Mouse (Mus musculus) neural tube, embryonic 11.5 days (tissue): ENCODE measurements around the gene Fam241a. TPM values are rescaled to one million over a fixed set of nuclear protein-coding genes. Genes with fewer than 3 reads are reported as not detected.
A peak's percentile ranks its signal among the peaks of the same experiment; 100 is the strongest.

Source experiments
- ATAC-seq: fragments of 200-750 bp; cut with Nextera tagmentation; 2 replicates; pipeline ENCODE4 v1.8.0; 2017; ENCODE audit warnings: moderate number of reproducible peaks, mild to moderate bottlenecking, moderate TSS enrichment, moderate library complexity; ENCODE audit not compliant: insufficient read depth, low FRiP score, low TSS enrichment
- DNase-seq: peaks from one replicate; pipeline ENCODE4 v3.0.0-alpha.2; 2015; ENCODE audit warnings: low spot score
- H3K27ac ChIP-seq: fragments of 300-500 bp; sonication (generic); 2 replicates; pipeline ENCODE4 v1.5.1; 2014; ENCODE audit warnings: low read depth, mild to moderate bottlenecking, low read length
- H3K27me3 ChIP-seq: fragments of 300-500 bp; sonication (generic); 2 replicates; pipeline ENCODE4 v1.6.1; 2014; ENCODE audit warnings: mild to moderate bottlenecking, low read length, mixed read lengths; ENCODE audit not compliant: control insufficient read depth, insufficient read depth
- H3K36me3 ChIP-seq: fragments of 300-500 bp; sonication (generic); 2 replicates; pipeline ENCODE4 v1.6.1; 2014; ENCODE audit warnings: mild to moderate bottlenecking, low read length, moderate library complexity, mixed read lengths; ENCODE audit not compliant: control insufficient read depth, insufficient read depth
- H3K4me1 ChIP-seq: fragments of 300-500 bp; sonication (generic); 2 replicates; pipeline ENCODE4 v1.6.1; 2014; ENCODE audit warnings: low read length, mixed read lengths; ENCODE audit not compliant: control insufficient read depth, insufficient read depth
- H3K4me2 ChIP-seq: fragments of 300-500 bp; sonication (generic); 2 replicates; pipeline ENCODE4 v1.6.1; 2014; ENCODE audit warnings: low read depth, mild to moderate bottlenecking, moderate library complexity
- H3K4me3 ChIP-seq: fragments of 300-500 bp; sonication (generic); 2 replicates; pipeline ENCODE4 v1.5.1; 2014; ENCODE audit warnings: low read depth, low read length
- H3K9ac ChIP-seq: fragments of 300-500 bp; sonication (generic); 2 replicates; pipeline ENCODE4 v1.6.1; 2014; ENCODE audit warnings: mild to moderate bottlenecking, low read length
- H3K9me3 ChIP-seq: fragments of 300-500 bp; sonication (generic); 2 replicates; pipeline ENCODE4 v1.6.1; 2016; ENCODE audit warnings: low read length; ENCODE audit not compliant: control insufficient read depth
- WGBS: fragments of 180-500 bp; shearing (Covaris S2); extraction: QIAGEN DNeasy Blood & Tissue Kit; methylation state at CpG from one replicate; pipeline ENCODE4 v1.1.7; 2014; 5-methylcytosine and 5-hydroxymethylcytosine counted together
- polyA plus RNA-seq: library from polyadenylated mRNA; unstranded; fragments of >200 nt; fragmentation: Nextera tagmentation; extraction: Ambion mirVana; gene quantifications from 2 replicates; pipeline ENCODE4 v1.2.1, GENCODE M21; 2014

The Fam241a gene
- polyA plus RNA-seq, 1 experiment from 2014 or later, result 9.0 TPM

DNA sequence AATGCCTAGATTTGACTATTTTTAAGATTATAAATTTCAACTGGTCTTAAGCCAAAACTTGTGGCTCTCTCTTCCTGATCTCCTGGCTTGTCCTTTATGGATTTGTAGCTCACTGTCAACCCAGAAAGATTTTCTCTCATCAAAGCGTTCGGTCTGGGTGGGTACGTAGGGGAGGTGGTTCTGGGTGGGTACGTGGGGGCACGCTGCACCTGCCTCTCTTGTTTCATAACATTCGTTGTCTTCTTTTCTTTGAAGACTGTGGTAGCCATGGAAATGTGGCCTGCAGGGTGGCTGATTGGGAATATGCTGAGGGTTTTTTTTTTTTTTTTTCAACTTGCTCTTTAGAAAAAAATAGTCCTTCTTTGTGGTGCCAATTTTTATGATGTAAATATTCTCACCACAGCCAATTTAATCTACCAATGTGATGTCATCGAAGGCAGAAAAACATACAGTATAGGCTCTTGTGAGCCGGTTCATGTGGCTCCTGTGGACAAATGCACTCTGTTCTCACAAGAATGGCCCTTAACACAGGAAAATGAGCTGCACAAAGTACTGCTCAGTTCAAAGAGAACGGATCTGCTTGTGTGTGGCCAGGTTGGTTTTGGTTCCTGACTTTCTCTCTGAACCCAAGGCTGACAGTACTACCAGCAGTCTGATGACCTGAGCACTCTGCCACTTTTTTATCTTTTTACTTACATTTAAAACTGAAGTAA, 27.9 kb downstream of the Fam241a start:
- DNase-seq (no peak), ATAC-seq (no peak)
- H3K4me1 ChIP-seq, result no peaks in the 10 kb centered on the region
- H3K27ac ChIP-seq, result no peak overlapping the region
- H3K9me3 ChIP-seq, result no peaks in the 10 kb centered on the region
- no peak overlapping the region for H3K4me2 ChIP-seq
- H3K4me3 ChIP-seq, result no peak overlapping the region
- 71% methylated on average over 9 of the region's 9 CpGs for WGBS
- H3K9ac ChIP-seq, result no peak overlapping the region
- no peaks in the 10 kb centered on the region for H3K27me3 ChIP-seq
- H3K36me3 ChIP-seq, result no peaks in the 10 kb centered on the region

GRCm38 (mm10) chr3:127864242-127864641, 31.9 kb downstream of the Fam241a start:
- no peak overlapping the region for H3K4me2 ChIP-seq
- ATAC-seq (no peak), DNase-seq (no peak)
- H3K27ac ChIP-seq, result no peak overlapping the region
- H3K4me1 ChIP-seq, result no peaks in the 10 kb centered on the region
- no peaks in the 10 kb centered on the region for H3K36me3 ChIP-seq
- H3K9me3 ChIP-seq, result no peaks in the 10 kb centered on the region
- no peaks in the 10 kb centered on the region for H3K27me3 ChIP-seq
- H3K9ac ChIP-seq, result no peak overlapping the region
- no peak overlapping the region for H3K4me3 ChIP-seq
- 36% methylated on average over 2 of the region's 2 CpGs for WGBS

- no peak for ATAC-seq
- Histone ChIP-seq H3K9ac (no peak overlapping the region), H3K4me3 (no peak overlapping the region), H3K27me3 (no peaks in the 10 kb centered on the region), H3K4me1 (no peaks in the 10 kb centered on the region), H3K4me2 (no peak overlapping the region), H3K36me3 (no peaks in the 10 kb centered on the region), H3K9me3 (no peaks in the 10 kb centered on the region), H3K27ac (no peak overlapping the region)
- DNase-seq, result no peak
- WGBS, result 76% methylated on average over 3 of the region's 3 CpGs
Measured at GRCm38 (mm10) chr3:127863571-127863970, 32.6 kb downstream of the Fam241a start.

DNA sequence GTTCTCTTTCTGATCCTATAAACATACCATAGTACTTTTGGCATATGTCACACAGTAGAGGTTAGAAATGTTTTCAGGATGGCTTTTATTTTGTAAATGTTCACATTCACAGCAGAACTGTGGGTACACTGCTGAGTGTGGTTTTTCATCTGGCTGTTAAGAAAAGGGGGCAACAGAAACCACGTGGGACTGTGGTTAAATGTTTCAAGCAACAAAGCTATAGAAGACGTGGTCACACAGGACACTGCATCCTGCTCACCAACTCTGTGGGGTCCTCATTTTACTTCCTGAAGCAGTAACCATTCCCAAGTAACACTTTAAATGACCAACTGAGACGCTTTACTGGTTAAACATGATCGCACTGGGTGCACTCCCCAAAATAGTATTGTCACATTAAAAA, 33.6 kb downstream of the Fam241a start:
- no peaks in the 10 kb centered on the region for H3K27me3 ChIP-seq
- WGBS, result 71% methylated on average over 4 of the region's 4 CpGs
- ATAC-seq, result no peak
- H3K4me3 ChIP-seq, result no peak overlapping the region
- no peak overlapping the region for H3K9ac ChIP-seq
- no peak for DNase-seq
- H3K4me2 ChIP-seq, result no peak overlapping the region
- no peaks in the 10 kb centered on the region for H3K4me1 ChIP-seq
- no peaks in the 10 kb centered on the region for H3K36me3 ChIP-seq
- no peaks in the 10 kb centered on the region for H3K9me3 ChIP-seq
- H3K27ac ChIP-seq, result no peak overlapping the region

- Histone ChIP-seq H3K27ac (no peak overlapping the region), H3K27me3 (no peaks in the 10 kb centered on the region), H3K4me1 (no peaks in the 10 kb centered on the region), H3K4me3 (no peak overlapping the region), H3K4me2 (no peak overlapping the region), H3K36me3 (no peaks in the 10 kb centered on the region), H3K9ac (no peak overlapping the region), H3K9me3 (no peaks in the 10 kb centered on the region)
- DNase-seq (no peak), ATAC-seq (no peak)
- WGBS, result 90% methylated on average over 11 of the region's 11 CpGs
Measured at GRCm38 (mm10) chr3:127861340-127861739, 34.8 kb downstream of the Fam241a start.

DNA sequence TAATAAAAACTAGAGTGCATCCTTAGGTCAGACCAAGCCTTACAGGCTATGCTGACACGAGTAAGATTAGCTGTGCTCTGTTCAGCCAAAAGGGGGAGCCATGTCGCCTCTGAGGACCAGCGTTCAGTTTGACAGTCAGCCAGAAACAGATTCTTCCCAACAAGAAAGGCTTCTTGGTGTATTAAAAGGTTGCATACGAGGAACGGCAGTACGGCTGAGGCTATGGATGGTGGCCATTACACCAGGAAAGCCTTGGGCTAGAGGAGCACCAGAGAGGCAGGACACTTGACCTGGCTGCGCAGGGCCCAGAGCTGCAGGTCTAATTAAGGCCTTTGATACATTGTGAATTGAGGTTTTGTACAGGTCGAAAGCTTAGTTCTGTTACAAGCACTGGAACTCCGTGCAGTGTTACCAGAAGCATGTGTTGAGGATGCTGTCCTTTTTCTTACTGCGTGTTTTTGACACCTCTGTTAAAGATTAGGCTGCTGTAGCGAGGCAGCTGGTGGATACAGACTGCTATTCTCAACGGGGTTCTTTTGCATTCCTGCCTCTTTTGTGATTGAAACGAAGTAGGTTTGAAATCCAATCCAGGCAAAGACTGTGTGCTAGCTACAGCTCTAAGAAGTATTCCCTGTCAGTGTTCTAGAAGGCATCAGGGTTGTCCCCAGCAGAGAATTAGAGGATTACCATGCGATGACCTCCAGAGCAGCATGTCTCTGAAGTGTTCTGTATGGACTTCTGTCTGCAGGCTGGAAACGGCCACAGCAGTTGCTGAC, 42.5 kb downstream of the Fam241a start:
- no peak overlapping the region for H3K4me3 ChIP-seq
- H3K27ac ChIP-seq, result no peak overlapping the region
- ATAC-seq (peak; percentile 70), DNase-seq (peak; percentile 63)
- no peaks in the 10 kb centered on the region for H3K4me1 ChIP-seq
- 20% methylated on average over 15 of the region's 15 CpGs for WGBS
- no peak overlapping the region for H3K4me2 ChIP-seq
- H3K9ac ChIP-seq, result no peak overlapping the region
- no peaks in the 10 kb centered on the region for H3K9me3 ChIP-seq
- no peaks in the 10 kb centered on the region for H3K27me3 ChIP-seq
- H3K36me3 ChIP-seq, result no peaks in the 10 kb centered on the region

DNA sequence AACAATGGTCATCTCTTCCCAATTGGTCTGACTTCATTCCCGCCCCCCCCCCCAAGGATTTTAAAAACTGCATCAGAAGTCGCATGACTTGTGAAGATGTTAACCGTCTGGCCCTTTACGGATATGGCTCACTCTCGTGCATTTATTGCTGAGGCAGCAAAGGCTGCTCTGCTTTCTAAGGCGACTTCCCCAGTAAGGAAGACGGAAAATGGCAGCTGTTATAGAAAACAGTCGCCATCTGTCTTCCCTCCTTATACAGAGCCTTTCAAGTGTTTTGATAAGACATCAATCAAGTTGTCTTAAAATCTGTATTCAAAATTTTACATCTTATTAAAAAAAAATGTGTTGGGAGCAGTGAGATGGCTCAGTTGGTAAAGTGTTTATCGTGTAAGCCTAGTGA, 43.4 kb downstream of the Fam241a start:
- no peak for DNase-seq
- Histone ChIP-seq H3K27me3 (no peaks in the 10 kb centered on the region), H3K4me3 (no peak overlapping the region), H3K27ac (no peak overlapping the region), H3K4me1 (no peaks in the 10 kb centered on the region), H3K9me3 (no peaks in the 10 kb centered on the region), H3K36me3 (no peaks in the 10 kb centered on the region), H3K4me2 (no peak overlapping the region), H3K9ac (no peak overlapping the region)
- WGBS, result 80% methylated on average over 9 of the region's 9 CpGs
- no peak for ATAC-seq

GRCm38 (mm10) chr3:127850776-127851646, 45.1 kb downstream of the Fam241a start:
- no peaks in the 10 kb centered on the region for H3K27me3 ChIP-seq
- ATAC-seq (no peak), DNase-seq (no peak)
- no peak overlapping the region for H3K9ac ChIP-seq
- no peaks in the 10 kb centered on the region for H3K36me3 ChIP-seq
- H3K27ac ChIP-seq, result no peak overlapping the region
- WGBS, result 68% methylated on average over 9 of the region's 9 CpGs
- H3K4me2 ChIP-seq, result no peak overlapping the region
- H3K4me1 ChIP-seq, result no peaks in the 10 kb centered on the region
- H3K4me3 ChIP-seq, result no peak overlapping the region
- H3K9me3 ChIP-seq, result no peaks in the 10 kb centered on the region
